Mouse (Mus musculus): ENCODE results near the gene Gm6871. TPM values are rescaled to one million over a fixed set of nuclear protein-coding genes. Genes with fewer than 3 reads are reported as not detected.

Gm6871 gene
- polyA plus RNA-seq, 2 experiments = not detected

DNA sequence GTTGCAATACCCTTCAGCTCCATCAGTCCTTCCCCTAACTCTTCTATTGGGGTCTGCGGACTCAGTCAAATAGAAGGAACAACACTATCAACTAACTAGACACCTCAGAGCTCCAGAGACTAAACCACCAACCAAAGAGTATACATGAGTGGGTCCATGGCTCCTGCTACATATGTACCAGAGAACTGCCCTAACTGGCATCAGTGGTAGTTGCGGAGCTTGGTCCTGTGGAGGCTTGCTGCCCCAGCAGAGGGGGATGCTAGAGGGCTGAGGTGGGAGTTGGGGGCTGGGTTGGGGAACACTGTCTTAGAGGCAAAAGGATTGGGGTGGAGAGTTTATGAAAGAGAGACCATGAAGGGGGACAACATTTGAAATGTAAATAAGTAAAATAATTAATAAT is 75.6 kb downstream of the Gm6871 start:
- no peaks in the 10 kb centered on the region for H3K27me3 ChIP-seq (ENCODE audit: control insufficient read depth, insufficient read depth, low read length)
- H3K27ac ChIP-seq = no peak overlapping the region
- ATAC-seq (ENCODE audit: insufficient read depth) = no peak
- H3K4me2 ChIP-seq (ENCODE audit: low read depth) = no peak overlapping the region
- TF ChIP-seq CTCF (IDR thresholded peaks at IDR 0.05; ENCODE audit: low read depth) (no peak), EP300 (IDR thresholded peaks at IDR 0.05; ENCODE audit: low read depth) (no peak)
- peaks cover 0 to 2% of the 10 kb centered on the region in 2 experiments; a peak in 1 of 4 replicates for H3K4me1 ChIP-seq (replicated peaks; ENCODE audit: control insufficient read depth in 2 of 2, insufficient read depth in 2 of 2, low read length in 1 of 2)
- H3K9ac ChIP-seq (replicated peaks) = no peak overlapping the region
- H3K9me3 ChIP-seq (ENCODE audit: control insufficient read depth, low read length) = no peaks in the 10 kb centered on the region
- 95% methylated on average over 2 of the region's 2 CpGs for WGBS (ENCODE audit: insufficient replicate concordance)
- H3K4me3 ChIP-seq (ENCODE audit: insufficient read depth in 1 of 2, low read depth in 2 of 2, low read length in 2 of 2) = no peak overlapping the region
- no peak for DNase-seq (ENCODE audit: low read depth in 3 of 3, low spot score in 3 of 3)
- no peaks in the 10 kb centered on the region for H3K36me3 ChIP-seq (replicated peaks; ENCODE audit: control insufficient read depth, insufficient read depth, low read depth)

Other genes starting within 250 kb of the Gm6871 start
- gene AI987944, start 180.3 kb downstream of the Gm6871 start, polyA plus RNA-seq (2012; rRNA removed) = 1.5 and 2.5 TPM in 2 replicates
- gene AI987944, start 180.3 kb downstream of the Gm6871 start, polyA plus RNA-seq (2014; fragmentation: Nextera tagmentation; extraction: Ambion mirVana) = 4.9 and 5.0 TPM in 2 replicates
- 0.02 and 0.03 TPM in 2 replicates for gene Vmn2r57, start 125.0 kb downstream of the Gm6871 start, polyA plus RNA-seq (2012; rRNA removed)
- not detected in 2 replicates for gene Vmn2r57, start 125.0 kb downstream of the Gm6871 start, polyA plus RNA-seq (2014; fragmentation: Nextera tagmentation; extraction: Ambion mirVana)
- gene Gm20449, start 74.2 kb downstream of the Gm6871 start, polyA plus RNA-seq (2012; rRNA removed) = not detected in 2 replicates
- gene Gm20449, start 74.2 kb downstream of the Gm6871 start, polyA plus RNA-seq (2014; fragmentation: Nextera tagmentation; extraction: Ambion mirVana) = not detected in 2 replicates
- 1.4 and 2.0 TPM in 2 replicates for gene AW146154, start 73.8 kb downstream of the Gm6871 start, polyA plus RNA-seq (2012; rRNA removed)
- 1.8 and 3.0 TPM in 2 replicates for gene AW146154, start 73.8 kb downstream of the Gm6871 start, polyA plus RNA-seq (2014; fragmentation: Nextera tagmentation; extraction: Ambion mirVana)
- 2.5 and 4.0 TPM in 2 replicates for gene 2610021A01Rik, start 25.6 kb upstream of the Gm6871 start, polyA plus RNA-seq (2012; rRNA removed)
- 4.3 and 5.5 TPM in 2 replicates for gene 2610021A01Rik, start 25.6 kb upstream of the Gm6871 start, polyA plus RNA-seq (2014; fragmentation: Nextera tagmentation; extraction: Ambion mirVana)
- 0.69 and 1.4 TPM in 2 replicates for gene Zfp788, start 59.5 kb upstream of the Gm6871 start, polyA plus RNA-seq (2012; rRNA removed)
- gene Zfp788, start 59.5 kb upstream of the Gm6871 start, polyA plus RNA-seq (2014; fragmentation: Nextera tagmentation; extraction: Ambion mirVana) = 3.0 and 3.4 TPM in 2 replicates

Measured in liver, embryonic 14.5 days (tissue).